Mouse (Mus musculus): ENCODE results near the gene Pygl.

Pygl gene

DNA sequence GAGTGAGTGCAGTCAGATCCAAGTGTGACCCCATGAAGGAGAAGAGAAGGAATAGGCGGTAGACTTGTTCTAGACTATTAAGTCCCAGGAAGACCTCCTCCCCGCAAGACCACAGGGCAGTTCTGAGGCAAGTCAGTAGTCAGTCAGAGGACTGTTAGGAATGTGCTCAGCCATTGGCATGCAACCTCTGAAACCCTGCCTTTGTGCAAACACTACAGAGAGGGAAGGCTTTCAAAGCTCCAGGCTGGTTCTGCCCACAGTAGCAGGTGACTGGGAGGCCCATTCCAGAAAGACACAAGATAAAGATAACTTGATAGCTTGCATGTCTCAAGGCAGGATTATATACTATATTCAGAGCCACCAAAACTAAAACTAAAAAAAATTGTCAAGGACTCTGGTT is at the start of gene Pygl:
Gene Pygl, minus strand, starts transcription at position 195 of the 400 bp plus-strand sequence.
- no peak for DNase-seq (ENCODE audit: low read depth, low spot score)

- no peak for DNase-seq (ENCODE audit: low read depth, low spot score)
Measured at GRCm38 (mm10) chr12:70280930-70281329, 49.6 kb upstream of the Pygl start.

GRCm38 (mm10) chr12:70280381-70280780 is 49.1 kb upstream of the Pygl start:
- peak; percentile 5 for DNase-seq (ENCODE audit: low read depth, low spot score)

- no peak for DNase-seq (ENCODE audit: low read depth, low spot score)
Measured at GRCm38 (mm10) chr12:70277071-70277939, 46.0 kb upstream of the Pygl start.

GRCm38 (mm10) chr12:70269724-70270123 is 38.4 kb upstream of the Pygl start:
- DNase-seq (ENCODE audit: low read depth, low spot score) = no peak

GRCm38 (mm10) chr12:70267314-70267713 is 36.0 kb upstream of the Pygl start:
- DNase-seq (ENCODE audit: low read depth, low spot score) = no peak

DNA sequence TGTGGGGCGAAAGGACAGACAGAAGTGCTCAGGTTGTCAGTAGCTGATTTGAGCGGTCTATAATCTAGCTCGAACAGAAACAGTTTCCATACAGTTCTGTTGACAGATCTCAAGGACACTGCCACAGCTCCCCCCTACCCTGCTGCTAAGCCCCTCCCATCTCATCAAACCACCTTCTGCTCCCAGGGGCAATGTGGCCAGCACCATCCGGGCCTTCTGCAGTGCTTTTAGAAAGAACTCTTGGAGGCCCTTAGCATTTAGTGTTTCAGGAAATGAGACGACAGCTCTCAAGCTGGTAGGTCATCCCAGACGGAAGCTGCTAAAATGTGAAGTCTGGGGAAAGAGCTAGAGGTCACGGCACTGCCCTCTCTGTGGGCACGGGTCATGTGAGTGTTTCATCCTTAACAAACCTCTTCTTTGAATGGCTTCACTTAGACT is 35.2 kb upstream of the Pygl start:
- DNase-seq (ENCODE audit: low read depth, low spot score) = no peak

- DNase-seq (ENCODE audit: low read depth, low spot score) = no peak
Measured at GRCm38 (mm10) chr12:70263721-70264120, 32.4 kb upstream of the Pygl start.

- no peak for DNase-seq (ENCODE audit: low read depth, low spot score)
Measured at GRCm38 (mm10) chr12:70262271-70262953, 31.1 kb upstream of the Pygl start.

DNA sequence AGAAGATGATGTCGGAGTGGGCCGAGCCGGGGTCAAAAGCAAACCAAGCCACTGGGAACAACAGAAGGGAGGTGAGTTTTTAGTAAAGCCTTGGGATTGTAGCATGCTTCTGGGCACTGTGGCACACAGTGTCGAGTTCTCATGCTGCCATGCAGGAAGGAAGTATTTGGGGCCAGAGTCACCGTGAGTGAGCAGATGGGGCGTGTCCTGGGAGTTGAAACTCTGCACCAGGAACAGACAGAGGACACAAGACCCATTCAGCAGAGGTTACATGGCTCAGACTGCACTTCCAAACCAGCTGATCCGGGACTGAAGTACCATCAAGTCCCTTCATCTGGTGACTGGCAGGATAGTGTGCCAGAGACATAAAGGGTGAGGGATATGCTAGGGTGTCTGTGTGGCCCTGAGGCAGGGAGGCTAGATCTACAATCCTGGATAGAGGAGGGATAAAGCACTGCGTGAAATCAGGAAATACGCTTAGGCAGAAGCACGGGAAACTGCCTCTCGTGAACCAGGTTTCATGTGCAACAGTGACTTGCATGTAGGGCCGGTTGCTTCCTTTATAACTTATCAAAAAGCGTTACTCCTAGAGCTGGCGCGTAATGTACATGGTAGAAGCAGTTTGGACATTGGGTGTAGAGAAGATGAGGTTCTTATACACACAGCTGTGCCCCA is 20.1 kb upstream of the Pygl start:
- no peak for DNase-seq (ENCODE audit: low read depth, low spot score)

GRCm38 (mm10) chr12:70249616-70250157 is 18.4 kb upstream of the Pygl start:
- DNase-seq (ENCODE audit: low read depth, low spot score) = no peak

DNA sequence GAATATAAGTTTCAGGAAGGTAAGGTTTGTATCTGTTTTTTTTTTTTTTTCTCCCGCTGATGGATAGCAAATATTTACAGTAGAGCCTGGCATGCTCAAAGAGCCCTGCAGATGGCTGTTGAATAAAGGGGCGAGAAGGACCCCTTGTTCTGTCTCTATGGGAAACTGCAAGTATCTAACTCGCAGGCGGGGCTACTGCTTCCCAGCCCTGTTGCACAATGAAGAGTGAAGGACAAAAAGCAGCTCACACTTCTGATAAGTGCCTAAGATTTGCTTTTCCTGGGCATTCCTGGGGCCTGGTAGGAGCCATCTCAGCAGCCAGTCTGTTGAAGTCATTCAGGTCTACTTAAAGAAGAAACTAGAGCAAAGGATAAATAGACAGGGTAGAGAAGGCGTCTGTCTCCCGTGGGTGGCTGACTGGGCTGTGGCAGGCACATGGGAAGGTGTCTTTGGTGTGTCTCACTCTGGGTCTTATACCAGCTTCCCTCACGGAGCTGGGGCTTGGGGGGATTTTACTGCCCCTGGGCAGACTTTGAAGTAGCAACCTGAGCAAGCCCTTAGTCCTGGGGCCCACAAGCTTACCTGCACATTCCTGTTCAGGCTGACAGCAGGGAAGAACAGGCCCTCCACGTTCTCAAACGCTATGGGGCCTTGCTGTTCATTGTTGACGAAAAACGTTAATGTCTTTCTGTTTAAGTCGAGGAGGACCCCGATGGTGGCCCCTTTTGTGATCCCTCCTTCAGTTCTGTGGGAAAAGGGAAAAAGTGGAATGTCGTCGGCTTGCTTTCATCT is 16.6 kb upstream of the Pygl start:
- DNase-seq (ENCODE audit: low read depth, low spot score) = no peak

DNA sequence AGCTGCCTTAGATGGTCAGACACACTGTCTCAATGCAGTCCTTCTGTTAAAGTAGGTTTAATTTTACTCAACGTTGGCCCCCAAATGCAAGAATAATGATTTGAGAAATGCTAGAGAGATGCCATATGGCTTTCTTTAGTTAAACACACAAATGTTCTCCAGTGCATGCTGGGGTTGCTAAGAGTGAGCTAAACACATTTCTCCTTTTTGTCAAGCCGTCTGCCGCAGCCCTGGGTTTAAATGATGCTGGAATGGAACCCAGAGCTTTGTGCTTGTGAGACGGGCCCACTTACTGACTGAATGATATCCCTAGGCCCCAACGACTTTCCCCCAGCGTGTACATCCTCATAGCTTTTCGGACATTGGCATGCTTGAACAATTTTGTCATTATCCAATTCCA is 11.3 kb upstream of the Pygl start:
- no peak for DNase-seq (ENCODE audit: low read depth, low spot score)

DNA sequence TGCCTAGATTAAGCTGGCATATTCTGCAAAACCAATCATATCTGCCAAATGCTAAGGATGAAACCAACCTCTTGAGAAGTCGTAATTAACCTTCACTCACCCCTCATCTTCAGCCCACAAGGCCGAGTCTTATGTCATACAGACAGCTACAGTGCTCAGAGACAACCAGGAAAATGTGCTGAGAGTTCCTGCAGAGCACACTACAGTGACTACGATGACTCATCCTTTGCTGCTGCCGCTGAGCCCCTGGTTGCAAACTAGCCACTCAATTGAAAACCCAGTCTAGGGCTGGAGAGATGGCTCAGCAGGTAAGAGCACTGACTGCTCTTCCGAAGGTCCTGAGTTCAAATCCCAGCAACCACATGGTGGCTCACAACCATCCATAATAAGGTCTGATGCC is 8.5 kb upstream of the Pygl start:
- DNase-seq (ENCODE audit: low read depth, low spot score) = no peak

- no peak for DNase-seq (ENCODE audit: low read depth, low spot score)
Measured at GRCm38 (mm10) chr12:70238604-70239003, 7.3 kb upstream of the Pygl start.

DNA sequence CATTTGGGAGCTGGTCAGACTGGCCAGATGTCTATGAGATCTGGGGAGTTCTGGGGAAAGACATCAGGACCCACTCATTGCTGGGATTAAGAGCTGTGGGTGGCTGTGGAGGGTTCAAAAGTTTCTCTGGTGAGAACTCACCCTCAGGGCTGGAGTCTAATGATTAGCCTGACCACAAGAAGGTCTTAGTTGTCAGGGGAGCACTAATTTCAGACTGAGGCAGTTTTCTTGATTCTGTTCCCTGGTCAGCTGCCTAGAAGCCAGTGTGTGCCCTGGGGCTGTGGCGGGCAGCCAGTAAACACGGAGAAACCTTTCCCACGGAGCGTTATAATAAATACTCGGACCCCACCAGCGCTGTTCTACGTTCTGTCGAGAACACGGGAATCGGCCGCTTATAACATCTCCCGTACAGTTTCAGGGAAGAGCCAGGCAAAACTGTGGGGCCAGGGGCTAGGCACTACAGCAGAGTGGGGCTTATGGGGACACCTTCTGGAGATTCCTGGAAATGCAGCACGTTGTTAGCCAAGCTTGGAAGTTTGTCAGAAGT is 3.7 kb upstream of the Pygl start:
- DNase-seq (ENCODE audit: low read depth, low spot score) = peak; percentile 21

GRCm38 (mm10) chr12:70234411-70234810 is 3.1 kb upstream of the Pygl start:
- peak; percentile 61 for DNase-seq (ENCODE audit: low read depth, low spot score)

GRCm38 (mm10) chr12:70233637-70234315 is 2.5 kb upstream of the Pygl start:
- DNase-seq (ENCODE audit: low read depth, low spot score) = no peak

GRCm38 (mm10) chr12:70232020-70232544 is 794 bp upstream of the Pygl start:
- DNase-seq (ENCODE audit: low read depth, low spot score) = peak; percentile 58

DNA sequence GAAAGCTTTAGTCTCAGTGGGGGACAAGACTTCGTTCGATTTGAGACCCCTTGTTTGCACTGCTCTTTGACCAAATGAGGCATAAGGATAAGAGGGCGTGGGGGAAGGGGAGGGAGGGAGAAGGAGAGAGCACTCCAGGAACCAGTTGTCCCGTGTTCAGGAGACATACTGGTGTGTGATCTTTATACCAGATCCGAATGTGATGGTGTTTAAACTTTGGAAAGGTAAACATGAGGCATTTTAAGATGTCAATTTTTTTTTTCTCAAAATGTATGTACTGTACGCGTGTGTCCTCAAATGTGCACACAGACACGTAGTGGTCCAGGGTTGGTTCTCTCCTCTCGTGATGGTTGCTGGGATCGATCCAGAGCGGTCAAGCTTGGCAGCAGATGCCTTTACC is 3.1 kb downstream of the Pygl start:
- no peak for DNase-seq (ENCODE audit: low read depth, low spot score)
